Mouse (Mus musculus) C2C12 (cell line): ENCODE measurements around the gene Psme1. TPM values are rescaled to one million over a fixed set of nuclear protein-coding genes. Genes with fewer than 3 reads are reported as not detected.

Experiments
- H3K27me3 ChIP-seq: one replicate; pipeline ENCODE4 v1.6.1; 2011; ENCODE audit not compliant: control insufficient read depth, insufficient read depth, insufficient read length
- H3K36me3 ChIP-seq: one replicate; pipeline ENCODE4 v1.6.1; 2011; ENCODE audit not compliant: control insufficient read depth, insufficient read depth
- H3K4me3 ChIP-seq: one replicate; pipeline ENCODE4 v1.5.1; 2011; ENCODE audit warnings: mild to moderate bottlenecking, control low read depth; ENCODE audit not compliant: poor library complexity, insufficient read depth, severe bottlenecking
- H3K79me2 ChIP-seq: one replicate; pipeline ENCODE4 v1.6.1; 2011; ENCODE audit not compliant: control insufficient read depth, insufficient read depth
- H3K79me3 ChIP-seq: one replicate; pipeline ENCODE4 v1.6.1; 2011; ENCODE audit warnings: low read depth, control low read depth
- H3ac ChIP-seq: one replicate; pipeline ENCODE3; 2011; ENCODE audit warnings: low read depth; ENCODE audit not compliant: control insufficient read depth, insufficient read length
- CEBPB ChIP-seq: IDR thresholded peaks from one replicate; pipeline ENCODE4 v1.6.1; 2011; ENCODE audit warnings: low read depth, mild to moderate bottlenecking, control low read depth, moderate library complexity
- CTCF ChIP-seq: IDR thresholded peaks from one replicate; pipeline ENCODE4 v1.5.1; 2011; ENCODE audit not compliant: control insufficient read depth, insufficient read depth, insufficient read length
- FOSL1 ChIP-seq: IDR thresholded peaks from one replicate; pipeline ENCODE4 v1.8.0; 2011; ENCODE audit warnings: mild to moderate bottlenecking, low read length; ENCODE audit not compliant: poor library complexity, insufficient read depth, severe bottlenecking
- MAX ChIP-seq: IDR thresholded peaks from one replicate; pipeline ENCODE4 v1.6.1; 2011; ENCODE audit warnings: mild to moderate bottlenecking, control low read depth
- MYOD1 ChIP-seq: IDR thresholded peaks from one replicate; pipeline ENCODE4 v1.6.1; 2011; ENCODE audit warnings: low read depth; ENCODE audit not compliant: control insufficient read depth, insufficient read length
- MYOG ChIP-seq: IDR thresholded peaks from one replicate; pipeline ENCODE4 v1.6.1; 2011; ENCODE audit not compliant: control insufficient read depth, insufficient read length; ENCODE audit errors: extremely low read depth
- USF1 ChIP-seq: IDR thresholded peaks from one replicate; pipeline ENCODE4 v1.6.1; 2011; ENCODE audit warnings: low read depth, mild to moderate bottlenecking, control low read depth, moderate library complexity
- long read RNA-seq, 2 experiments: library from polyadenylated mRNA; unstranded; transcript quantifications; one replicate each; pipeline ENCODE4 v2.0.0; 2019 to 2020
- polyA plus RNA-seq: library from polyadenylated mRNA; unstranded; fragments of >200 nt; fragmentation: generic; extraction: Trizol; gene quantifications from one replicate; pipeline ENCODE4 v1.2.1, GENCODE M21; 2012; ENCODE audit warnings: missing spikeins

The Psme1 gene
- 63.7 TPM for polyA plus RNA-seq
- long read RNA-seq, experiment 1, transcript Psme1-208 (11 exons, 1,112 nt), result major isoform, 45 of 59 reads
- long read RNA-seq, experiment 1, partial matches to known transcripts, result 11 of 59 reads
- long read RNA-seq, experiment 1, other reads (novel, unspliced or antisense), result 2 of 59 reads
- long read RNA-seq, experiment 2, transcript Psme1-208 (11 exons, 1,112 nt), result major isoform, 13 of 15 reads
- long read RNA-seq, experiment 2, partial matches to known transcripts, result 0 of 15 reads
- long read RNA-seq, experiment 2, other reads (novel, unspliced or antisense), result 2 of 15 reads

GRCm38 (mm10) chr14:55577871-55578667 is at the start of gene Psme1:
TSS of gene Psme1 (plus strand) at chr14:55578123.
- no peaks in the 10 kb centered on the region for H3K27me3 ChIP-seq
- peak within 1 kb of the TSS; percentile 61 for H3K4me3 ChIP-seq
- H3ac ChIP-seq, result peak within 1 kb of the TSS; percentile 78
- no peaks in the 10 kb centered on the region for H3K79me2 ChIP-seq
- H3K36me3 ChIP-seq, result peaks cover 3% of the 10 kb centered on the region
- no peaks in the 10 kb centered on the region for H3K79me3 ChIP-seq
- TF ChIP-seq MYOD1 (no peak), FOSL1 (no peak), MYOG (no peak), CEBPB (no peak), MAX (no peak), CTCF (no peak), USF1 (no peak)

DNA sequence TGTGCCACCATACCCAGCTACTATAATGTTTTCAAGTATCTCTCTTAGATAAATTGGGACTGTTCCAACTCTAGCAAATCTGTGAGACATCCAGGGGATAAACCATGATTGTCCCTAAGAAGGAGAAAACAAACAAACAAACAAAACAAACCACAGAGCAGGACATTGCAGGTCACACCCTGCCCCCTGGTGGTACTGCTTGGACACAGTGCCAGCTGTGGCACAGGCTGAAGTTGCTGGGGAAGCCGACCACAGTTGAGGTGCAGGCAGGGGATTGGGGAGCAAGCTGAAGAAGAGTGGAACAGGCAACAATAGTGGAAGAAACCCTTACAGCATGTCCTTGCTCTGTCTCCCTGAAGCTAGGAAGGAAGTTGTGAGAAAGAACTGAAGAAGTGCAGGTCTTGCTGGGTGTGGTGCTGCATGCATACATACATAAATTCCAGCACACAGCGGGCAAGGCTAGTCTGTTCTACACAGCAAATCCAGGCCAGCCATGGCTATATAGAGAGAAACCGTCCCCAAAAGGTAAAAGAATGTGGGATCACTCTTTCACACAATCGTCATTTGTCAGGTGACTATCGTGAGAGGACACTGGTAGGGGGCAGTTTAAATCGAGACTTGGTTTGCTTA is 41.7 kb upstream of the Psme1 start:
- peak; percentile 72 for TF ChIP-seq CTCF
- no peak for TF ChIP-seq CEBPB
- H3K4me3 ChIP-seq, result no peak overlapping the region
- peaks cover 8% of the 10 kb centered on the region for H3K79me2 ChIP-seq
- H3K36me3 ChIP-seq, result no peaks in the 10 kb centered on the region
- peaks cover 16% of the 10 kb centered on the region for H3K27me3 ChIP-seq
- no peaks in the 10 kb centered on the region for H3K79me3 ChIP-seq
- H3ac ChIP-seq, result no peak overlapping the region

- Histone ChIP-seq H3K79me3 (no peaks in the 10 kb centered on the region), H3ac (peak within 1 kb of the TSS; percentile 81), H3K79me2 (peaks cover 20% of the 10 kb centered on the region), H3K4me3 (peak within 1 kb of the TSS; percentile 50), H3K36me3 (peaks cover 20% of the 10 kb centered on the region), H3K27me3 (no peaks in the 10 kb centered on the region)
- TF ChIP-seq CTCF (no peak), MAX (peak; percentile 66)
Measured at GRCm38 (mm10) chr14:55540067-55540786, 37.7 kb upstream of the Psme1 start, which contains the start of gene Pck2. TSS of gene Pck2 (plus strand) at chr14:55540266.

DNA sequence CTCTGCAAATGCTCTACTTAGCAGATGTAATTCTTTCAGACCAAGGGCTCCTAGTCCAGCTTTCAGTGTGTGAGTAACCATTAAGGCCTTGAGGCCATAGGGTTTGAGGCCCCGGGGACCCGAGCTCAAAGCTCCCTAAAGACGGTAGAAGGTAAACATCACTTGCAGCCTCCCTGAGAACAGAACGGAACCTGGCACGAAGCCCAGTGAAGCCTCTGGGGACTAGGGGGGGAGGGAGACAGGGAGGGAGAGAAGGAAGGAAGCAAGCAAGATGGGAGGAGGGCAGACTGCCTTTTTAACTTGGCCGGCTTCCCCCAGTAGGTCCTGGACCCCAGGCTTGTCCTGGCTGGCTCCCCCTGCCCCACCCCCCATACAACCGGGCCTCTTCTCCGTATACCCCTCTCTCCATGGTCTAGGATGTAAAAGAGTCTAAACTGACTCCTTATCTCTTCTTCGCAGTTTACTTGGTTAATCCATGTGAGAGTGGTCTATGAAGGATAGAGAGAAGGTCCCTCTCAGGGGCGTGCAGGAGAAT is 37.1 kb upstream of the Psme1 start:
- H3K79me3 ChIP-seq, result no peaks in the 10 kb centered on the region

GRCm38 (mm10) chr14:55542268-55542667 is 35.7 kb upstream of the Psme1 start:
- Histone ChIP-seq H3K36me3 (peaks cover 34% of the 10 kb centered on the region), H3K79me3 (no peaks in the 10 kb centered on the region), H3ac (no peak overlapping the region), H3K4me3 (no peak overlapping the region), H3K27me3 (no peaks in the 10 kb centered on the region), H3K79me2 (peaks cover 20% of the 10 kb centered on the region)
- TF ChIP-seq MYOD1, result no peak
- TF ChIP-seq FOSL1, result no peak
- no peak for TF ChIP-seq USF1
- TF ChIP-seq CTCF, result no peak
- TF ChIP-seq MAX, result no peak
- no peak for TF ChIP-seq MYOG
- no peak for TF ChIP-seq CEBPB

More for the DNA sequence above, 37.1 kb upstream of the Psme1 start:
- Histone ChIP-seq H3K36me3 (peaks cover 27% of the 10 kb centered on the region), H3ac (peak overlapping the region; percentile 81), H3K79me2 (peaks cover 20% of the 10 kb centered on the region), H3K4me3 (peak overlapping the region; percentile 50), H3K27me3 (no peaks in the 10 kb centered on the region)
- TF ChIP-seq CEBPB (no peak), MAX (no peak), CTCF (no peak), FOSL1 (no peak), MYOD1 (no peak), USF1 (no peak), MYOG (no peak)
